Mouse (Mus musculus) limb, embryonic 15.5 days (tissue): ENCODE measurements around the gene 4930558C23Rik. TPM values are rescaled to one million over a fixed set of nuclear protein-coding genes. Genes with fewer than 3 reads are reported as not detected.

Experiments used
- polyA plus RNA-seq: library from polyadenylated mRNA; unstranded; fragments of >200 nt; fragmentation: Nextera tagmentation; extraction: Ambion mirVana; gene quantifications from 2 replicates; pipeline ENCODE4 v1.2.1, GENCODE M21; 2015

4930558C23Rik gene
- polyA plus RNA-seq, 1 experiment from 2014 or later, result not detected

Other genes starting within 250 kb of the 4930558C23Rik start
- gene Sema6c, start 242.4 kb downstream of the 4930558C23Rik start, polyA plus RNA-seq, result 9.3 and 11.2 TPM in 2 replicates
- 8.6 and 10.4 TPM in 2 replicates for gene Gabpb2, start 184.9 kb downstream of the 4930558C23Rik start, polyA plus RNA-seq
- gene Cdc42se1, start 174.1 kb downstream of the 4930558C23Rik start, polyA plus RNA-seq, result 114 TPM in 2 replicates
- 11.5 and 15.5 TPM in 2 replicates for gene Mllt11, start 170.7 kb downstream of the 4930558C23Rik start, polyA plus RNA-seq
- gene Gm128, start 161.2 kb downstream of the 4930558C23Rik start, polyA plus RNA-seq, result 0.53 and 0.76 TPM in 2 replicates
- gene Bnipl, start 151.6 kb downstream of the 4930558C23Rik start, polyA plus RNA-seq, result 15.6 and 17.2 TPM in 2 replicates
- 49.8 and 53.1 TPM in 2 replicates for gene Mindy1, start 121.5 kb downstream of the 4930558C23Rik start, polyA plus RNA-seq
- gene Prune1, start 120.8 kb downstream of the 4930558C23Rik start, polyA plus RNA-seq, result 22.7 and 31.6 TPM in 2 replicates
- gene Anxa9, start 95.7 kb downstream of the 4930558C23Rik start, polyA plus RNA-seq, result 12.5 and 15.1 TPM in 2 replicates
- 154 and 157 TPM in 2 replicates for gene Cers2, start 88.0 kb downstream of the 4930558C23Rik start, polyA plus RNA-seq
- 35.9 and 36.9 TPM in 2 replicates for gene Setdb1, start 45.6 kb downstream of the 4930558C23Rik start, polyA plus RNA-seq
- 49.5 and 52.3 TPM in 2 replicates for gene Arnt, start 31.5 kb upstream of the 4930558C23Rik start, polyA plus RNA-seq
- gene Ctsk, start 96.4 kb upstream of the 4930558C23Rik start, polyA plus RNA-seq, result 97.6 and 148 TPM in 2 replicates
- gene Ctss, start 123.9 kb upstream of the 4930558C23Rik start, polyA plus RNA-seq, result 20.9 and 23.8 TPM in 2 replicates
- not detected in 2 replicates for gene Hormad1, start 156.8 kb upstream of the 4930558C23Rik start, polyA plus RNA-seq
- gene Golph3l, start 186.1 kb upstream of the 4930558C23Rik start, polyA plus RNA-seq, result 29.4 and 29.9 TPM in 2 replicates
- gene Ensa, start 222.2 kb upstream of the 4930558C23Rik start, polyA plus RNA-seq, result 73.4 and 74.7 TPM in 2 replicates